Mouse (Mus musculus) MN1 (cell line): ENCODE results near the gene Mrgprb4.

Experiments
- DNase-seq: peaks from one replicate; pipeline ENCODE4 v3.0.0-alpha.2; 2016; ENCODE audit warnings: low spot score

Mrgprb4 gene

GRCm38 (mm10) chr7:48199188-48199587 is at the start of gene Mrgprb4:
TSS of gene Mrgprb4 (minus strand) at chr7:48199288.
- DNase-seq: no peak

DNA sequence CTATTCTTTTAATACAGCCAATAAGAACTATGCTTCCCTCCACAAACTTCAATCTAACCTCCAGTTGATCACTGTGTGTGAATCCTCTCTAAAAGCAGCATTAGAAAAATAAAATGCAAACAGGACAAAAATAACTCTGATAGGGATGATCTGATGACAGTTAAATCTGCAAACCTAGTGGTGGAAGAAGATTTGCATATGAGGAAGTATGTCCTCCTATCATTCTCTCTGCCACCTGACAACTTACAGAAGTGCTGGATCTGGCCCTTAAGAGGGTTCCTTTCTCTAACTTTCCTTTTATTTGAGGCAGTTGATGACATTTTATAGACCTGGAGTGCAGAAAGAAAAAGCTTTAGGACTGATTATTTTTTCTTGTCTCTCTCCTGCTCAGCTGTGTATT is 27.0 kb upstream of the Mrgprb4 start:
- no peak for DNase-seq

DNA sequence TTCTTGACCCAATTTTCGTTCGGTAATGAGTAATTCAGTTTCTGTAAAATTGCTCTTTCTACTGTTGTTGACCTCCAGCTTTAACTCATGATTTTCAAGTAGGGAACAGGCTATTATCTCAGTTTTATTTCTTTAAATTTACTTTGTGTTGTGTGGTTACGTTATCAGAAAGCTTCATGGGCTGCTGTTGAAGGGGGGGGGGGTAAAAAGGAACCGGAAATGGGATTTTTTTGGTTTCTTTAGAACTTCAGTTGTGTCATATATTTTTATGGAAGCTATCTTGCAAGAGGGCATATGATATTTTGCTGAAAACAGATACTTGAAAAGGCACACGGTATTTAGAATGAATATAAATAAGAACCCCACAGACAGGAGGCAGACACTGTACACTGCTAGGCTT is 26.0 kb upstream of the Mrgprb4 start:
- no peak for DNase-seq

- no peak for DNase-seq
Measured at GRCm38 (mm10) chr7:48168919-48169318, 30.2 kb downstream of the Mrgprb4 start, which contains the start of gene Mrgprb5. TSS of gene Mrgprb5 (minus strand) at chr7:48169019.

GRCm38 (mm10) chr7:48167471-48167870 is 31.6 kb downstream of the Mrgprb4 start:
- no peak for DNase-seq
